Mouse (Mus musculus) ES-Bruce4 (cell line): ENCODE measurements around the gene Slc10a6.
A peak's percentile ranks its signal among the peaks of the same experiment; 100 is the strongest.

ENCODE experiments used
- CTCF ChIP-seq: IDR thresholded peaks from one replicate; pipeline ENCODE4 v1.8.1; 2011; ENCODE audit warnings: low read depth, low read length
- POLR2A ChIP-seq: IDR thresholded peaks from one replicate; pipeline ENCODE4 v1.8.1; 2011; ENCODE audit warnings: low read length; ENCODE audit not compliant: insufficient read depth

DNA sequence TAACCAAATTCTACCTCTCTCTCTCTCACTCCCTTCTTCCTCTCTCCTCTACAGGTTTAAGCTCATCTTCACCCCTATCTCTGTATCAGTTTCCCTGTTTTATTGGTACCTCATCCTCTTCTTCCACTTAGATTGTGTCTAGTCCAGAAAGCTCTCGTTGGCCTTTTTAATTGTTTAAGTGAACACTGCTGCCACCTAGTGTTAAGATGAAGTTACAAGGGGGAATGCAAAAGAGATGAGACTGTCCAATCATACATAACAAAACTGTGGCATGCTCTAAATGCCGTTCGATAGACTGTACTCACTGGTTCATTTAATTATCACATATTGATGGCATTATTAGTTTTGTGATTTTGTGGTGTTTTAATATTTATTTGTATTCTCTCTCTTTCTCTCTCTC, 30.4 kb upstream of the Slc10a6 start:
- TF ChIP-seq CTCF (peak; percentile 12), POLR2A (no peak)
